Mouse (Mus musculus): ENCODE measurements around the gene Tlcd2.

- TF ChIP-seq CTCF (IDR thresholded peaks at IDR 0.05; ENCODE audit: control insufficient read depth, insufficient read depth, low read length), result no peak
- no peak for TF ChIP-seq POLR2A (IDR thresholded peaks at IDR 0.05; ENCODE audit: borderline replicate concordance, control insufficient read depth, low read depth, low read length)
These were observed 37.1 kb upstream of the Tlcd2 start for GRCm38 (mm10) chr11:75424459-75424858.
